Mouse (Mus musculus): ENCODE measurements around the gene Nkap. TPM values are rescaled to one million over a fixed set of nuclear protein-coding genes. Genes with fewer than 3 reads are reported as not detected.
A peak's percentile ranks its signal among the peaks of the same experiment; 100 is the strongest.
"Not testable (repeated sequence)": the region's sequence is repeated elsewhere in the genome, so short reads cannot be mapped to it uniquely, and the experiment has no call there.

The Nkap gene
- polyA plus RNA-seq (2016; fragmentation: Nextera tagmentation; extraction: Ambion mirVana), result 19.8 and 20.7 TPM in 2 replicates

DNA sequence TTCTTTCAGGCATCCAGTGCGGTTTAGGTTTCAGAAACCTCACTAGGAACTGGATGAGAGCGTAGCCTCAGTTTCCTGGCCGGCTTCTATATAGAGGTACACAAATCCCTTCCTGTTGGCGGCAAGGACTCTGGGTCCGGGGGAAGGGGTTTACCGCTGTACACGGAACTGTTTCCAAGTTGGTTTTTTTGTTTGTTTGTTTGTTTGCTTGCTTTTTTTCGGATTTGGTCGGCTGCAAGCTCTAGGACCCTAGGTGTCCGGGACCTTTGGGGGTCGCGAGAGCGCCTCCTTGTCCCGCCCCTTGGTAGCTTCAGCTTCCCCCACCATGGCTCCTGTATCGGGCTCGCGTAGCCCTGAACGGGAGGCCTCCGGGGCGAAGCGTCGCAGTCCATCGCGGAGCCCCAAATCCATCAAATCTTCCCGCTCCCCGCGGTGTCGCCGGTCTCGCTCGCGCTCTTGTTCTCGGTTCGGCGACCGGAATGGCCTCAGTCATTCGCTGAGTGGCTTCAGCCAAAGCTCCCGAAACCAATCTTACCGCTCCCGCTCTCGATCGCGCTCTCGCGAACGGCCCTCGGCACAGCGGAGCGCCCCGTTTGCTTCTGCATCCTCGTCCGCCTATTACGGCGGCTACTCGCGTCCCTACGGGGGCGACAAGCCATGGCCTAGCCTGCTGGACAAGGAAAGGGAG, at the start of gene Nkap:
Gene Nkap, plus strand, starts transcription at position 125 of the 688 bp plus-strand sequence.
- WGBS, result 12% methylated on average over 58 of the region's 58 CpGs
- peaks cover 11% of the 10 kb centered on the region for H3K4me1 ChIP-seq
- H3K27ac ChIP-seq (replicated peaks), result peak within 1 kb of the TSS; percentile 90
- peak within 1 kb of the TSS; percentile 73 for H3K4me3 ChIP-seq
- H3K36me3 ChIP-seq, result peaks cover 7% of the 10 kb centered on the region
- H3K27me3 ChIP-seq (ENCODE audit: low read depth, poor library complexity, severe bottlenecking), result no peaks in the 10 kb centered on the region
- peak; percentile 72 for DNase-seq (ENCODE audit: low spot score)
- no peaks in the 10 kb centered on the region for H3K9me3 ChIP-seq (replicated peaks)

DNA sequence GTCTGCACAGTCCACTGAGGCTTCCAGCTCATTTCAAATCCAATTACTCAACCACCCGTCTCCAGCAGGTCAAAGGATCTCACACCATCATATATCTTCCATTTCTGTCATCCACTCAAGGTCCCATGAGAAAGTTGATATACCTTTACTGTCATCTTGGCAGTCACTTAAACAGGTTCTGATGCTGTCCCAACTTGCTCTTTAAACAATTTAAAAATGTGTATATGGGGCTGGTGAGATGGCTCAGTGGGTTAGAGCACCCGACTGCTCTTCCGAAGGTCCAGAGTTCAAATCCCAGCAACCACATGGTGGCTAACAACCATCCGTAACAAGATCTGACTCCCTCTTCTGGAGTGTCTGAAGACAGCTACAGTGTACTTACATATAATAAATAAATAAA, 46.2 kb upstream of the Nkap start:
- peaks cover 32% of the 10 kb centered on the region for H3K36me3 ChIP-seq
- WGBS, result 80% methylated on average over 4 of the region's 4 CpGs
- H3K27ac ChIP-seq (replicated peaks); H3K4me1 ChIP-seq; H3K27me3 ChIP-seq (ENCODE audit: low read depth, poor library complexity, severe bottlenecking); H3K9me3 ChIP-seq (replicated peaks); DNase-seq (ENCODE audit: low spot score); H3K4me3 ChIP-seq: not testable (repeated sequence)

DNA sequence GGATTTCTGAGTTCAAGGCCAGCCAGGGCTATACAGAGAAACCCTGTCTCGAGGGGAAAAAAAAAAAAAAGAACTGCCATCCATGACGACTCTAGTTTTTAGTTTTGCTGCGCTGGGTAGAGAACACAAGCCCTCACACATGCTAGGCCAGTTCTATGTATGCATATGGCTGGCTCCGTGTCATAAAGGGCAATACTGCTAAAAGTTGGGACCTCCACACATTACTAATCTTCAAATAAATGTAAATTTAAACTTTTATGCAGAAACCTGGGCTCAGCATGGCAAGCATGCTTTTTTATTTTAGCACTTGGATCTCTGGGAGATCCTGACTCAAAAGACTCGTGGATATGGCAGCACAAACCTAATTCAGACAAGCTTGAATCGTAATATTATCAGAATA, 45.4 kb upstream of the Nkap start:
- WGBS, result 62% methylated on average over 6 of the region's 6 CpGs
- no peak overlapping the region for H3K27ac ChIP-seq (replicated peaks)
- H3K9me3 ChIP-seq (replicated peaks), result no peaks in the 10 kb centered on the region
- H3K27me3 ChIP-seq (ENCODE audit: low read depth, poor library complexity, severe bottlenecking), result no peaks in the 10 kb centered on the region
- no peak overlapping the region for H3K4me3 ChIP-seq
- H3K4me1 ChIP-seq, result peaks cover 7% of the 10 kb centered on the region; the same call in 1 of the 2 replicates
- H3K36me3 ChIP-seq, result peaks cover 32% of the 10 kb centered on the region
- DNase-seq (ENCODE audit: low spot score), result no peak

DNA sequence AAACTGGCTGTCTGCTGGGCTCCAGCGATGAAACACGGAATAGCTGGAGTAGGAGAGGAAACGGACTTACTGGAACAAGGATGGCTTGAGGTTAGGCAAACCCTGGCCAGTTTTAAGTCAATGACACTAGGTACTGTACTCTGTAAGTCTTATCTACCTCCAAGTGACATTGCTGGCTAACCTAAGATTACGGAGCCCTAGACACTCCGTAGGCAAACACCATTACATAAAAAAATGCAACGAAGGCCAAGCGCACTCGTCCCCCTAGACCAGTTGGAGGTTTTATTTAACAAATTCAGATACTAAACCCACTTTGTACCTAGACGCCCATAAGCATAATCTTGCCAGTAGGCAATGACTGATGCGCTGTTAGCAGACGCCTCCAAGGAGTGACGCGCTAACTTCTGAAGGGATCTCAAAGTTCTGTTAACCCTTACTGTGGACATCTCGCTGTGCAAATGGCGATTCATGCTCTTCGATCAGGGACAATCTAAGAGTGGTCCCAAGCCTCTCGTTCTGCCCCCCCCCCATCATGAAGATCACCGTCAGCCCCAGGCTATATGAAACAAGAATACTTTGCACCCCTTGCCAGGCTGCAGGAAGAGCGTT, 42.2 kb upstream of the Nkap start:
- Histone ChIP-seq H3K27ac (replicated peaks) (peak overlapping the region; percentile 91), H3K4me3 (peak overlapping the region; percentile 67), H3K4me1 (peaks cover 7% of the 10 kb centered on the region; the same call in 1 of the 2 replicates), H3K27me3 (ENCODE audit: low read depth, poor library complexity, severe bottlenecking) (no peaks in the 10 kb centered on the region), H3K36me3 (peaks cover 32% of the 10 kb centered on the region), H3K9me3 (replicated peaks) (no peaks in the 10 kb centered on the region)
- no peak for DNase-seq (ENCODE audit: low spot score)
- 19% methylated on average over 19 of the region's 19 CpGs for WGBS

DNA sequence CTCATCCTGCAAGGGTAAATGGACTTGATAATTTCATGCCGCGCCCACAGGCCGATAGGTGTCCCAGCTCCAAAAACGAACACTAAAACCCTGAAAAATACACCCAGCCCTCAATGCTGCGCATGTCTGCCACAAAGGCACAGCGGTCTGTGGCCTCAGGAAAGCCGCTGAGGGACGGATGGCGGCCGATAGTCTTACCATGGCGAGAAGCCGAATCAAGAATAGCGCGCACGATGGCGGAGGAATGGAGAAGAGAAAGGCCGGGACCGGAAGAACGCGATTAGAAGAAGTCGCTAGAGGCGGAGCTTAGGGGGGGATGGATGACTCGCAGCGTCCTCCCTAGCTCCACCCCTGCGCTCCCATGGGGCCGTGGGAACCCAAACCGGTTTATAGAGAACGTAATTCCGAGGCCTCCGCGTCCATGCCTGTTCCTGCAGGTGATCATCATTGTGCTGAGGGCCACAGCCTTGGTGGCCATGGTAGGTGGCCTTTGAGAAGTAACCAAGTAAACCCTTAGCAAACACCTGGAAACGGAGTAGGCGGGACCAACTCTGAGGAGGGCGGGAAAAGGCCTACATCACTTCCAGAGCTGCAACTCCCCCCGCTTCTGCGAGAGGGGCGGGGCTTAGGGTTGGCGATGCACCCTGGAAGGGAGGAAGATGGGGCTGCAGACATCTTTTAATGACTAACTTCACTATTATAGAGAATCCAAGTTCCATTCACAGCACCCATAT, 41.5 kb upstream of the Nkap start, which contains the start of gene Rpl39:
Gene Rpl39, minus strand, starts transcription at position 476 of the 734 bp plus-strand sequence.
- DNase-seq (ENCODE audit: low spot score), result peak; percentile 84
- no peaks in the 10 kb centered on the region for H3K9me3 ChIP-seq (replicated peaks)
- peaks cover 32% of the 10 kb centered on the region for H3K36me3 ChIP-seq
- H3K4me1 ChIP-seq, result peaks cover 7% of the 10 kb centered on the region; the same call in 1 of the 2 replicates
- H3K4me3 ChIP-seq, result peak within 1 kb of the TSS; percentile 67
- WGBS, result 15% methylated on average over 38 of the region's 38 CpGs
- no peaks in the 10 kb centered on the region for H3K27me3 ChIP-seq (ENCODE audit: low read depth, poor library complexity, severe bottlenecking)
- H3K27ac ChIP-seq (replicated peaks), result peak within 1 kb of the TSS; percentile 91

DNA sequence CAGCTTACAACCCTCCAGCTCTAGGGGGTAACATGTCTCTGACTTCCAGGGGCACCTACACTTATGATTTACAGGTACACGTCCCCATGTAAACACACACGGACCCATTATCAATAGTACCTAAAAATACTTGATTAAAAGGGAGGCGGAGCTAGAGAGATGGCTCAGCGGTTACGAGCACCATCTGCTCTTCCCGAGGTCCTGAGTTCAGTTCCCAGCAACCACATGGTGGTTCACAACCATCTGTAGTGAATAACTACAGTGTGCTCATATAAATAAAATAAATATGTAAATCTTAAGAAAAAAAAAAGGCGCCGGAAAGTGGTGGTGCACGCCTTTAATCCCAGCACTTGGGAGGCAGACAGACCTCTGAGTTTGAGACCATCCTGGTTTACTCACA, 40.9 kb upstream of the Nkap start:
- Histone ChIP-seq H3K27ac (replicated peaks) (peak overlapping the region; percentile 91), H3K4me1 (peaks cover 7% of the 10 kb centered on the region; the same call in 1 of the 2 replicates), H3K4me3 (peak overlapping the region; percentile 67), H3K27me3 (ENCODE audit: low read depth, poor library complexity, severe bottlenecking) (no peaks in the 10 kb centered on the region), H3K36me3 (peaks cover 31% of the 10 kb centered on the region), H3K9me3 (replicated peaks) (no peaks in the 10 kb centered on the region)
- DNase-seq (ENCODE audit: low spot score), result no peak
- WGBS, result 23% methylated on average over 9 of the region's 9 CpGs

DNA sequence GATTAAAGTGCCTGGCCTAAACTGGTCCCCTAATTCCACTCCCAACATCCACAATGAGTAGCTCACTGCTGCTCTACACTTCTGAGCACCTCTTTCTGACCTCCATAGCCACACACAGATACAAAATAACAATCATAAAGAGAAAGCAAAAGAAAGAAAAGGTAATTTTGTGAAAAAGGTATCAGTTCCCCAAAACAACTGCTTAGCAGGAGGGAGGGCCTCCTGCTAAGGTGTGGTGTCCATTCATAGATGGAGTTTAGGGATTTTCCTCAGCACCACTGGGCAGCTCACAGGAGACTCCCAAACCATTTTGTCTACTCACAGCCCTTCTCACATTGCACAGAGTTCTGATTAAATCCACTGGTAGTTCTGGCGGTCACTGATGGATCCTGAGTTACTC, 37.8 kb upstream of the Nkap start:
- no peak overlapping the region for H3K27ac ChIP-seq (replicated peaks)
- 81% methylated on average over 1 of the region's 1 CpGs for WGBS
- H3K36me3 ChIP-seq, result peaks cover 20% of the 10 kb centered on the region
- H3K4me3 ChIP-seq, result no peak overlapping the region
- H3K9me3 ChIP-seq (replicated peaks), result no peaks in the 10 kb centered on the region
- H3K27me3 ChIP-seq (ENCODE audit: low read depth, poor library complexity, severe bottlenecking), result no peaks in the 10 kb centered on the region
- no peak for DNase-seq (ENCODE audit: low spot score)
- H3K4me1 ChIP-seq, result no peaks in the 10 kb centered on the region

DNA sequence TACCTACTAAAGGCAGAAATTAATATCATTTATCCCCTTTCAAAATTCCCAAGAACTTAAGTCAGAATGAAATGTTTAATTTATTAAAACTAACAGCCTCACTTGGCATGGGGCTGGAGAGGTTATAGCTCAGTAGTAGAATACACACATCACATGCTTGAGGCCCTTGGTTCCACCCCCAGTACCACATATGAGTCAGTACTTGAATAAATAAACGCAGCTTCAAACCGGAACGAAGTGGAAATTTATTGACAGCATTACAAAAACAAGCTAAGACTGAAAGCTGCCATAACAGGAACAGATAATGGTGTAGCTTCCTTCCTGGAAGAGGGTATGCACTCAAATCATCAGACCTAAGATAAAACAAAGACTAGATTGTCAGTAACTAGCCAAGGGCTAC, 35.1 kb upstream of the Nkap start:
- H3K36me3 ChIP-seq, result peaks cover 44% of the 10 kb centered on the region
- WGBS, result 90% methylated on average over 3 of the region's 3 CpGs
- H3K27me3 ChIP-seq (ENCODE audit: low read depth, poor library complexity, severe bottlenecking), result no peaks in the 10 kb centered on the region
- no peak overlapping the region for H3K27ac ChIP-seq (replicated peaks)
- no peak for DNase-seq (ENCODE audit: low spot score)
- no peaks in the 10 kb centered on the region for H3K4me1 ChIP-seq
- H3K4me3 ChIP-seq, result no peak overlapping the region
- no peaks in the 10 kb centered on the region for H3K9me3 ChIP-seq (replicated peaks)

DNA sequence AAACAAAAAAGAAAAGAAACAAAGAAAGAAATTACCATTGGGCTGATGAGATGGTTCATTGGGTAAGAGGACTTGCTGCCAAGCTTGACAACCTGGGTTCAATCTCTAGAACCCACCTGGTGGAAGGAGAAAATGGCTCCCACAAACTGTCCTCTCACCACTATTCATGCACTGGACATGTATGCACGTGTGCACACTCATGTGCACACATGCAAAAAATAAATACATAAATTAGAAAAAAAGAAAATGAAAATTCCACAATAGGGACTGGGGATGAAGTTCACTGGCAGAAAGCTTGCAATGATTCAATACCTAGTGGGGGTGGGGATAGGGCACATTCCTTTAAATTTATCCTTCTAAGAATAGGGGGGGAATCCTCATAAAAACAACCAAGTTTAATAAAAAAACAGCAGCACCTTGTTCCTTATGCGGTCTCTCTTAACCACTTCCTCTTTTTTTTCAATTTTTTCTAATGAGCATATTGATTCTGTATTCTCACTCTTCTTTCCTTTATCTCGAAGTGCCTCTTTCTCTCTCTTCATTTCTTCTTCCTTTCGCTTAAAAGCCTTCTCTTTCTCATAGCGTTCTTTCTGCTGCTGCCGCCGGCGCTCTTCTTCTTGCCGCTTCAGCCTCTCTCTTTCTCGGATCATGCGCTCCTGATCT, 31.4 kb upstream of the Nkap start:
- no peaks in the 10 kb centered on the region for H3K27me3 ChIP-seq (ENCODE audit: low read depth, poor library complexity, severe bottlenecking)
- DNase-seq (ENCODE audit: low spot score), result no peak

DNA sequence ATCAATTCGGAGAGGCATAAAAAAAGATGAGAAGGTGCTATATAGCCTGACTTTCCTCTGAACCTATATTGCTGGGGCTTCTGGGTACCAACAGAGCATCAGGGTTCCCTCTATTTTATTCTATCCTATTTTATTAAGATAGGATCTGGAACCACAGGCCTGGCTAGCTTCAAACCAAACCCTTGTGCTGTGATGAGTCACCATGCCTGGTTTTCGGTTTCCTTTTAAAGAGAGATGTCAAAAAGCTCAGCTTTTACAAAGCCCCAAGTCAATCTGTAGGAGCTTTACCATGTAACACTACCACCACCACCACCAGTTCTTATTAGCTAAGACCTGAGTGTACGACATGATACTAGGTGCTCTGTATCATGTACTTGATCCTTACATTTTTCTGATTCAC, 27.9 kb upstream of the Nkap start:
- WGBS, result 93% methylated on average over 3 of the region's 3 CpGs
- Histone ChIP-seq H3K27me3 (ENCODE audit: low read depth, poor library complexity, severe bottlenecking) (no peaks in the 10 kb centered on the region), H3K36me3 (peaks cover 83% of the 10 kb centered on the region), H3K4me1 (no peaks in the 10 kb centered on the region), H3K9me3 (replicated peaks) (no peaks in the 10 kb centered on the region), H3K4me3 (no peak overlapping the region), H3K27ac (replicated peaks) (no peak overlapping the region)
- no peak for DNase-seq (ENCODE audit: low spot score)

More for the DNA sequence above, 31.4 kb upstream of the Nkap start:
- H3K36me3 ChIP-seq, result peaks cover 76% of the 10 kb centered on the region
- H3K4me3 ChIP-seq, result no peak overlapping the region
- WGBS, result 91% methylated on average over 11 of the region's 11 CpGs
- H3K9me3 ChIP-seq (replicated peaks), result no peaks in the 10 kb centered on the region
- H3K27ac ChIP-seq (replicated peaks), result no peak overlapping the region
- no peaks in the 10 kb centered on the region for H3K4me1 ChIP-seq

DNA sequence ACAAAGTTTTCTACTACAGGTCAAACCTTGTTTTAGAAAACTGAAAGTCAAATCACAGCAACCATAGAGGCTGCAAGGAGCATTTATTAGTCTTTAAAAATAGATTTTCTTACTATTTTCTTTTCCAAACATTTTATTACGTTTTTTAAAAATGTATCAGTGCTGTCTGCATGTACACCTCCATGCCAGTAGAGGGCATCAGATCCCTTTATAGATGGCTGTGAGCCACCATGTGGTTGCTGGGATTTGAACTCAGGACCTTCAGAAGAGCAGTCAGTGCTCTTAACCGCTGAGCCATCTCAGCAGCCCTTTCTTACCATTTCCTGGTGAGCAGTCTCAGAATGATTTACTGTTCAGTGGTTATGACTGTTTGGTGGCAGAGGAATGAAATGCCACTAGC, 22.8 kb upstream of the Nkap start:
- H3K27me3 ChIP-seq (ENCODE audit: low read depth, poor library complexity, severe bottlenecking), result no peaks in the 10 kb centered on the region
- H3K4me3 ChIP-seq, result no peak overlapping the region
- 65% methylated on average over 2 of the region's 2 CpGs for WGBS
- H3K27ac ChIP-seq (replicated peaks), result no peak overlapping the region
- H3K4me1 ChIP-seq, result no peaks in the 10 kb centered on the region
- no peaks in the 10 kb centered on the region for H3K9me3 ChIP-seq (replicated peaks)
- no peak for DNase-seq (ENCODE audit: low spot score)
- peaks cover 66% of the 10 kb centered on the region for H3K36me3 ChIP-seq

DNA sequence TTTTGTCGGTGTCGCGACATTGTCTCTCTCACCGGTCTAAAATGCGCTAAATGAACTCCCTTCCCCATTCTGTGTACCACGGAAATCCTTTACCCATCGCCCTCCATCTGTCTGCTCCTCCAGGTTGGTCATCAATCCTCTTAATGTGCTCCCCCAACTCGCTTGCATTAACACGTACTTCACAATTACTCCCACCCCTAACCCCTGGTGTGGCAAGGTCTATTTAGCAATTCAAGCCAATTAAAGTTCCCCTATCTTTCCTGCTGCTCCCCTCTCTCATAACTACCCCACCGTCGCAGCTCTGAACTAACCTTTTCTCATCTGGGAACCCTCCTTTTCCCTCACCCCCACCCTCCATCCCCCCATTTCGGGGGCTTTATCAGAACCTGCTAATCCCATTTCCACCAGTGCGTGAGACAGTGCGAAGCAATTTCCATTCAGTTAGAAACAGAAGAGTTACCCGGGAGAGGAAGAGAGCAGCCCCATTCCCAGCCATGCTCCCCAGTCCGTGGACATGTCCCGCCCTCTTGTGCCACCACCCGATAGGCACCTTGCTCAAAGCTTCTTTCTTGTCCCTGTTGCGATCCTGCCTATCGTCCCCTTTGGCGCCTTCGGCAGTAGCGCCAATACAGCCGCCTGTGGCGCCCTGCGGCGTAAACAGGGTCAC, 16.9 kb upstream of the Nkap start:
- DNase-seq (ENCODE audit: low spot score), result no peak
- no peaks in the 10 kb centered on the region for H3K27me3 ChIP-seq (ENCODE audit: low read depth, poor library complexity, severe bottlenecking)
- 13% methylated on average over 27 of the region's 27 CpGs for WGBS

More for the DNA sequence above, 16.9 kb upstream of the Nkap start:
- Histone ChIP-seq H3K4me1 (no peaks in the 10 kb centered on the region), H3K9me3 (replicated peaks) (no peaks in the 10 kb centered on the region), H3K36me3 (peaks cover 20% of the 10 kb centered on the region), H3K4me3 (peak overlapping the region; percentile 63), H3K27ac (replicated peaks) (peak overlapping the region; percentile 86)

Data from midbrain, embryonic 10.5 days (tissue).